Mouse (Mus musculus) intestine, embryonic 15.5 days (tissue): ENCODE results near the gene Kank4. TPM values are rescaled to one million over a fixed set of nuclear protein-coding genes. Genes with fewer than 3 reads are reported as not detected.
"Not testable (repeated sequence)": the region's sequence is repeated elsewhere in the genome, so short reads cannot be mapped to it uniquely, and the experiment has no call there.

Experiments
- ATAC-seq: fragments of 200-750 bp; cut with Nextera tagmentation; 2 replicates; pipeline ENCODE4 v1.8.0; 2017; ENCODE audit warnings: moderate TSS enrichment, moderate library complexity
- H3K27ac ChIP-seq: fragments of 300-500 bp; sonication (generic); 2 replicates; pipeline ENCODE4 v1.5.1; 2015; ENCODE audit warnings: mild to moderate bottlenecking, inconsistent platforms
- H3K27me3 ChIP-seq: fragments of 300-500 bp; sonication (generic); replicated peaks from 2 replicates; pipeline ENCODE4 v1.6.1; 2015; ENCODE audit warnings: inconsistent platforms
- H3K36me3 ChIP-seq: fragments of 300-500 bp; sonication (generic); 2 replicates; pipeline ENCODE4 v1.6.1; 2015; ENCODE audit warnings: inconsistent platforms
- H3K4me1 ChIP-seq: fragments of 300-500 bp; sonication (generic); replicated peaks from 2 replicates; pipeline ENCODE4 v1.6.1; 2015; ENCODE audit warnings: inconsistent platforms
- H3K4me2 ChIP-seq: fragments of 300-500 bp; sonication (generic); replicated peaks from 2 replicates; pipeline ENCODE4 v1.6.1; 2015; ENCODE audit warnings: mild to moderate bottlenecking, inconsistent platforms
- H3K4me3 ChIP-seq: fragments of 300-500 bp; sonication (generic); replicated peaks from 2 replicates; pipeline ENCODE4 v1.5.1; 2015; ENCODE audit warnings: inconsistent platforms
- H3K9ac ChIP-seq: fragments of 300-500 bp; sonication (generic); 2 replicates; pipeline ENCODE4 v1.6.1; 2015; ENCODE audit warnings: inconsistent platforms
- H3K9me3 ChIP-seq: fragments of 300-500 bp; sonication (generic); 2 replicates; pipeline ENCODE4 v1.6.1; 2016; ENCODE audit warnings: inconsistent platforms
- WGBS: fragments of 180-500 bp; shearing (Covaris S2); methylation state at CpG from one replicate; pipeline ENCODE4 v1.1.7; 2015; 5-methylcytosine and 5-hydroxymethylcytosine counted together
- polyA plus RNA-seq: library from polyadenylated mRNA; unstranded; fragments of >200 nt; fragmentation: Nextera tagmentation; extraction: Ambion mirVana; gene quantifications from 2 replicates; pipeline ENCODE4 v1.2.1, GENCODE M21; 2015

Gene Kank4
- polyA plus RNA-seq, 1 experiment from 2014 or later = 1.4 TPM

DNA sequence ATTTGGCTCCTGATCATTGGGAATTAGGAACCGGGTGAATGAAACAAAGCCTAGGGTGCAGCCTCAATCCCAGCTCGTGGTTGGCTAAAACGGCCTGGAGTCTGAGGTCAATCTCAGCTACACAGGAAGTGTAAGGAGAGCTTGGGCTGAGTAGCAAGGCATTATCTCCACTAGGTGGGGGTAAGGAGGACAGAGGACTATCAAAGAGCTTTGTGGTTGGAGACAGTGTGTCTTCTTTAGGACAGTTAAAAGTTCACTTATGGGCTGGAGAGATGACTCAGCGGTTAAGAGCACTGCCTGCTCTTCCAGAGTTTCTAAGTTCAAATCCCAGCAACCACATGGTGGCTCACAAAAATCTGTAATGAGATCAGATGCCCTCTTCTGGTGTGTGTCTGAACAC, 91.9 kb downstream of the Kank4 start:
- no peak overlapping the region for H3K9ac ChIP-seq
- 35% methylated on average over 4 of the region's 4 CpGs for WGBS
- no peaks in the 10 kb centered on the region for H3K9me3 ChIP-seq
- H3K36me3 ChIP-seq = no peaks in the 10 kb centered on the region
- H3K4me2 ChIP-seq = no peak overlapping the region
- peaks cover 4% of the 10 kb centered on the region; the same call in 1 of the 2 replicates for H3K27me3 ChIP-seq
- 0 out of 2 replicates have a peak, but pooled peaks cover 3% of the 10 kb centered on the region for H3K4me1 ChIP-seq
- no peak overlapping the region for H3K27ac ChIP-seq
- ATAC-seq = no peak; the same call in 1 of the 2 replicates
- no peak overlapping the region for H3K4me3 ChIP-seq

DNA sequence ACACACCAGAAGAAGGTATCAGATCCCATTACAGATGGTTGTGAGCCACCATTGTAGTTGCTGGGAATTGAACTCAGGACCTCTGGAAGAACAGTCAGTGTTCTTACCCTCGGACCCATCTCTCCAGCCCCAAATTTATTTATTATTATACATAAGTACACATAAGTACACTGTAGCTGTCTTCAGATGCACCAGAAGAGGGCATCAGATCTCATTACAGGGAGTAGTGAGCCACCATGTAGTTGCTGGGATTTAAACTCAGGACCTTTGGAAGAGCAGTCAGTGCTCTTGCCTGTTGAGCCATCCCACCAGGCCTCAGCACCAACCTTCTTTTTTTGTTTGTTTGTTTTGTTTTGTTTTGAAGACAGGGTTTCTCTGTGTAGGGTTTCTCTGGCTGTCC, 92.7 kb downstream of the Kank4 start:
- 88% methylated on average over 1 of the region's 1 CpGs for WGBS
- not testable (repeated sequence) for H3K4me2 ChIP-seq

DNA sequence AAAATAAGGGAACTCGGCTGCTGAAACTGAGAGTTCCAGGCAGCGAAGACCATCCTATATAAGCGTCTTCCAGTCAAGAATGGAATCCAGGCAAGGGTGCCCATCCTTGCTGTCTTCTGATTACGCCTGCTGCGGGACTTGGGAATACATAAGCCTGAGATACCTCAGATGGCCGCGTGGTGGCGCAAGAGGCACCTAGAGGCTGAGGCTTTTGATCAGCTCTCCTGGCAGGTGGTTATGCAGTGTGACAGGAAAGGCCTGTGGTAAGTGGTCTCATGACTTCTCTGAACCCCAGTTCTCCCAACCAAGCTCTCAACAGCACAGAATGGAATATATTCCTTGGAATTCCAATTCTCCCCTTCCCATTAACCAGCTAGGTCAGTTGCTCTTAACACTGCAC, 94.9 kb downstream of the Kank4 start:
- H3K9ac ChIP-seq = no peak overlapping the region
- peaks cover 4% of the 10 kb centered on the region; the same call in 1 of the 2 replicates for H3K27me3 ChIP-seq
- WGBS = 13% methylated on average over 8 of the region's 8 CpGs
- no peak overlapping the region for H3K27ac ChIP-seq
- 0 out of 2 replicates have a peak, but pooled peaks cover 3% of the 10 kb centered on the region for H3K4me1 ChIP-seq
- H3K4me2 ChIP-seq = no peak overlapping the region
- peak; percentile 35; the same call in 1 of the 2 replicates for ATAC-seq
- no peaks in the 10 kb centered on the region for H3K36me3 ChIP-seq
- H3K4me3 ChIP-seq = no peak overlapping the region
- H3K9me3 ChIP-seq = no peaks in the 10 kb centered on the region

More for the DNA sequence above, 92.7 kb downstream of the Kank4 start:
- not testable (repeated sequence) for H3K4me3 ChIP-seq, H3K36me3 ChIP-seq, H3K27me3 ChIP-seq, H3K9ac ChIP-seq, H3K27ac ChIP-seq, ATAC-seq, H3K9me3 ChIP-seq, H3K4me1 ChIP-seq

DNA sequence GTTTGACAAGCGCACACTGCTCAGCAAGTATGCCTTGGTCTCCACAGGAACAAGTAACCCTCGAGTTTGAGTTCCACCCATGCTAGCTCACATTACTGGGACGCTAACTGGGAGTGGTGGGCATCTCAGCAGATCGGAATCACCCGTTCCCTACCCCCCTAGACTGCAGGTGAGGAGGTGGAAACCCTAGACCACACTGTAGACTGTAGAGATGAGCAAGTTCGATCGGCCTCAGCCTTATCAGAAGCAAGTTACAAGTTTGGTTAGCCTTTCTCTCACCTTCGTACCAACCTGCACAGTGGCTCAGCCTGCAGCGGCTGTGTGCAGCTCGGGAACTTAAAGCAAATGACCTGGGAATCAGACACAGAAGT, 98.8 kb downstream of the Kank4 start:
- WGBS = 85% methylated on average over 10 of the region's 10 CpGs
- H3K4me3 ChIP-seq = no peak overlapping the region
- no peak overlapping the region for H3K4me2 ChIP-seq
- H3K27ac ChIP-seq = no peak overlapping the region
- no peaks in the 10 kb centered on the region for H3K4me1 ChIP-seq
- H3K9ac ChIP-seq = no peak overlapping the region
- no peaks in the 10 kb centered on the region for H3K36me3 ChIP-seq
- no peak for ATAC-seq
- H3K9me3 ChIP-seq = no peaks in the 10 kb centered on the region
- H3K27me3 ChIP-seq = no peaks in the 10 kb centered on the region

DNA sequence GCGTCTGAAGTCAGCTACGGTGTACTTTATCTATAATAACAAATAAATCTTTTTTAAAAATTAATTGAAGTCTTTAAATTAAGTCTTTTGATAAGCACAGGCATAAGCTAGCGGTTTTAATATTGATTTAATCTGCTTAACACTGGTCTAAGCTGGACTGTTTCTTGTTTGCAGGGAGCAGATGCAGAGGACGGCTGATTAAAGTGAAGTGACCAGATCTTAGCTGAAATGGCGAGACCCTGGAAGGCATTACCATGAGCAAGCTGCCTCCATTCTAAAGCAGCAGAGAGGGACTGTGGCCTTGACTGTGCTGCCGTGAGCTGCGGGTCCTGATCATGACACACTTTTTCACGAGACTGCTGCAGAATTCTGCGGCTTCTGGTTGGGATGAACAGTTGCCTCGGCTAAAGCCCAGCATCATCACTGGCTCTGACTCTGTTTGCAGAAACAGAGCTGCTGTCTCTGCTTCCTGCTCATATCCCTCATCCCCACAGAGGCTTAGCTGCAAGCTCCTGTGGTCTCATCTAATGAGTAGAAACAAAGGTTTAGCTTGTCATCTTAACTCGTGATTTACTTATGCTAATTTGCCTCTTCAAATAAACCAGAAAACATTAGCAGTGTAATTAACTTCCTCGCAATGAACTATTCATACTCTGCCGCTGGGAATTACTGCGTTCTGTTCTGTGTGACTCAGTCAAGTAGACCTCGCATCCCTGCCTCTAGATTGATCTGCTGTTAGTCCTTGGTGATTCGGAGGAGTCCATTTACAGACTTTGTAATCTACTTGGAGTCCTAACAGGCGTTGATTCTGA, 99.4 kb downstream of the Kank4 start:
- Histone ChIP-seq H3K4me2 (no peak overlapping the region), H3K4me1 (no peaks in the 10 kb centered on the region), H3K4me3 (no peak overlapping the region), H3K36me3 (no peaks in the 10 kb centered on the region), H3K27me3 (no peaks in the 10 kb centered on the region), H3K9me3 (no peaks in the 10 kb centered on the region), H3K27ac (no peak overlapping the region), H3K9ac (no peak overlapping the region)
- 83% methylated on average over 17 of the region's 17 CpGs for WGBS
- no peak for ATAC-seq

DNA sequence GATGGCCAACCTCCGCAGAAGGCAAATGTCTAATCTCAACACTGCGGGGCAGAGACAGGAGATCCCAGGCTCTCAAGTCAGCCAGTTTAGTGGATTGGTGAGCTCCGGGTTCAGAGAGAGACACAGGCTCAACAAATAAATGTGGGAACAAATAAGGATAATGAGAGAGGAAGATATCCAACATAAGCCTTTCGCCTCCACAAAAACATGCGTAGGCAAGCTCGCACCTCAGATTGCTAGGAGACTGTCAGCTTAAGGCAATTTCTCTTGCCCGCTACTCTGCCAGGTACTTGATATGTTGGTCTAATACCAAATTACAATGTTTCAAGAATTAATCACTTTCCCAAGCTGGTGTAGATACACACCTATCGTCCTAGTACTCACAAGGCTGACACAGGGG, 106.4 kb downstream of the Kank4 start:
- Histone ChIP-seq H3K4me2 (no peak overlapping the region), H3K36me3 (no peaks in the 10 kb centered on the region), H3K9ac (no peak overlapping the region), H3K4me1 (no peaks in the 10 kb centered on the region), H3K27me3 (no peaks in the 10 kb centered on the region), H3K9me3 (no peaks in the 10 kb centered on the region), H3K4me3 (no peak overlapping the region), H3K27ac (no peak overlapping the region)
- WGBS = 93% methylated on average over 8 of the region's 8 CpGs
- no peak for ATAC-seq

Other genes with a start within 250 kb of the Kank4 start
- 0.35 and 0.43 TPM in 2 replicates for gene L1td1, start 90.8 kb downstream of the Kank4 start, polyA plus RNA-seq
- not detected in 2 replicates for gene I0C0044D17Rik, start 6.3 kb upstream of the Kank4 start, polyA plus RNA-seq
- 90.1 and 107 TPM in 2 replicates for gene Usp1, start 106.3 kb upstream of the Kank4 start, polyA plus RNA-seq
- 2.2 and 2.6 TPM in 2 replicates for gene Angptl3, start 213.4 kb upstream of the Kank4 start, polyA plus RNA-seq